Mouse (Mus musculus): ENCODE results near the gene Mrps31. TPM values are rescaled to one million over a fixed set of nuclear protein-coding genes. Genes with fewer than 3 reads are reported as not detected.

Gene Mrps31
- polyA plus RNA-seq, 1 experiment: 21.7 TPM

DNA sequence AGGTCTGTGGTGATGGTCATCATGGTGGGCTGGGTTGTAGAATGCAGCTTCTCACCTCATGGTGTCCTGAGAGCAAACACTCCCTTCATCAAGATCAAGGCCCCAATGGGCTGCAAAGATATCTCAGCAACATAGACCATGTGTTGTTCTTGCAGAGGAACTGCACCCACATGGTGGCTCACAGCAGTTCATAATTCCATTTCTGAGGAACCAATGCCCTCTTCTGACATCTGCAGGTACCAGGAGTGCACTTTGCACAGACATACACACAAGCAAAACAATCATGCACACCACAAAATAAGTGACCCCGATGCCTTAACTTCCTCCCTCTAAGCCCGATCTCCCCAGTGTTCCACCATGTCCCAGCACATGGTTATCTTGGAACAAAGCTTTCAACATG, 7.9 kb upstream of the Mrps31 start:
- no peaks in the 10 kb centered on the region for H3K4me1 ChIP-seq (ENCODE audit: control insufficient read depth, insufficient read depth, low read length)
- WGBS: 91% methylated on average over 2 of the region's 2 CpGs

GRCm38 (mm10) chr8:22405733-22406132, 5.4 kb upstream of the Mrps31 start:
- no peak for TF ChIP-seq CTCF (IDR thresholded peaks at IDR 0.05; ENCODE audit: borderline replicate concordance, insufficient read depth, low read depth, low read length)
- no peak for TF ChIP-seq POLR2A (IDR thresholded peaks at IDR 0.05; ENCODE audit: borderline replicate concordance, insufficient read depth, low read length)
- Histone ChIP-seq H3K4me3 (replicated peaks; ENCODE audit: insufficient read depth, low read depth, low read length) (no peak overlapping the region), H3K27ac (ENCODE audit: insufficient read depth, low read length) (no peak overlapping the region), H3K27me3 (ENCODE audit: control insufficient read depth, insufficient read depth, low read length) (no peaks in the 10 kb centered on the region), H3K4me1 (ENCODE audit: control insufficient read depth, insufficient read depth, low read length) (no peaks in the 10 kb centered on the region)
- 76% methylated on average over 6 of the region's 6 CpGs for WGBS
- DNase-seq: no peak

More for the DNA sequence above, 7.9 kb upstream of the Mrps31 start:
- Histone ChIP-seq H3K27me3 (ENCODE audit: control insufficient read depth, insufficient read depth, low read length) (no peaks in the 10 kb centered on the region), H3K27ac (ENCODE audit: insufficient read depth, low read length) (no peak overlapping the region), H3K4me3 (replicated peaks; ENCODE audit: insufficient read depth, low read depth, low read length) (no peak overlapping the region)
- no peak for DNase-seq
- TF ChIP-seq POLR2A (IDR thresholded peaks at IDR 0.05; ENCODE audit: borderline replicate concordance, insufficient read depth, low read length) (no peak), CTCF (IDR thresholded peaks at IDR 0.05; ENCODE audit: borderline replicate concordance, insufficient read depth, low read depth, low read length) (no peak)

DNA sequence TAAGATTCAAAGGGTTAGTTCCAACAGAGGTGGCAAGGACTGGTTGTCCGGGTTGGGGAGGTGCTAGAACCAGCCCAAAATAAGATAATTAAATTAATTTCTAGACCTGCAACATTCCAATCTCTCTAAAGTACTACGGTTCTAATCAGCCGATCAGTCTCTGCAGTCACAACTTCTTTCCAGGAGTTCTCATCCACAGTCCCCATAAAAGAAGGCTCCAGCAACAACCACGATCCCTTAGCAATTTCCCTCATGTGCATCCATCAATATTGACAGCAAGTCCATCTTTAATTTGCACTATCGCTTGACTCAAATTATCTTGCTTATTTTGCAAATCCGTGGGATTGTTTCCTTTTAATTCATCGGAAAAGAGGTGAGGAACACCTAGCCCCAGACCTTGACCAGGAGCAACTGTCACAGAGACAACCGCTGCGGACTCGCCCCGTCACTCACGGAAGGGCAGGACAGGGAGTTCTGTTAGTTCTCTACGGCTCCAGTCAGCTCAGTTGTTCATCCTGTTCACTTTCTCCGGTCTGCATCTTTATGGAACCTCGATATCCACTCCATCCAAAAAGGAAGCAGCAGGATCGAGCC, 376 bp upstream of the Mrps31 start:
- 13% methylated on average over 16 of the region's 16 CpGs for WGBS
- DNase-seq: no peak
- TF ChIP-seq CTCF (IDR thresholded peaks at IDR 0.05; ENCODE audit: borderline replicate concordance, insufficient read depth, low read depth, low read length) (no peak; the same call in 1 of the 2 replicates), POLR2A (IDR thresholded peaks at IDR 0.05; ENCODE audit: borderline replicate concordance, insufficient read depth, low read length) (no peak)
- H3K27ac ChIP-seq (ENCODE audit: insufficient read depth, low read length): peak overlapping the region; percentile 78; the same call in 1 of the 2 replicates
- H3K27me3 ChIP-seq (ENCODE audit: control insufficient read depth, insufficient read depth, low read length): no peaks in the 10 kb centered on the region
- peak overlapping the region; percentile 93 for H3K4me3 ChIP-seq (replicated peaks; ENCODE audit: insufficient read depth, low read depth, low read length)
- peaks cover 3% of the 10 kb centered on the region for H3K4me1 ChIP-seq (ENCODE audit: control insufficient read depth, insufficient read depth, low read length)

- TF ChIP-seq POLR2A (IDR thresholded peaks at IDR 0.05; ENCODE audit: borderline replicate concordance, insufficient read depth, low read length) (no peak), CTCF (IDR thresholded peaks at IDR 0.05; ENCODE audit: borderline replicate concordance, insufficient read depth, low read depth, low read length) (no peak)
- Histone ChIP-seq H3K27ac (ENCODE audit: insufficient read depth, low read length) (no peak overlapping the region), H3K27me3 (ENCODE audit: control insufficient read depth, insufficient read depth, low read length) (no peaks in the 10 kb centered on the region)
Measured at GRCm38 (mm10) chr8:22411971-22412370, 810 bp downstream of the Mrps31 start.

More at GRCm38 (mm10) chr8:22411971-22412370, 810 bp downstream of the Mrps31 start:
- DNase-seq: no peak
- WGBS: 12% methylated on average over 8 of the region's 8 CpGs
- H3K4me1 ChIP-seq (ENCODE audit: control insufficient read depth, insufficient read depth, low read length): peaks cover 3% of the 10 kb centered on the region
- peak overlapping the region; percentile 93 for H3K4me3 ChIP-seq (replicated peaks; ENCODE audit: insufficient read depth, low read depth, low read length)

Other genes starting within 250 kb of the Mrps31 start
- gene Nek3, start 244.9 kb upstream of the Mrps31 start, polyA plus RNA-seq (2012; rRNA removed): 7.0 and 7.9 TPM in 2 replicates
- 0.71 and 1.1 TPM in 2 replicates for gene Ckap2, start 225.5 kb upstream of the Mrps31 start, polyA plus RNA-seq (2012; rRNA removed)
- 20.5 and 20.9 TPM in 2 replicates for gene Vps36, start 218.6 kb upstream of the Mrps31 start, polyA plus RNA-seq (2012; rRNA removed)
- 4.5 and 5.2 TPM in 2 replicates for gene Thsd1, start 184.0 kb upstream of the Mrps31 start, polyA plus RNA-seq (2012; rRNA removed)
- gene Tpte, start 127.9 kb upstream of the Mrps31 start, polyA plus RNA-seq (2012; rRNA removed): 0.03 TPM in 1 of 2 replicates, not detected in the other
- 12.1 and 13.1 TPM in 2 replicates for gene Slc25a15, start 12.8 kb upstream of the Mrps31 start, polyA plus RNA-seq (2012; rRNA removed)

Measured in cerebellum, adult 2 months (tissue).